Mouse (Mus musculus) hindbrain, embryonic 10.5 days (tissue): ENCODE results near the gene Ncoa4. TPM values are rescaled to one million over a fixed set of nuclear protein-coding genes. Genes with fewer than 3 reads are reported as not detected.
"Not testable (repeated sequence)": the region's sequence is repeated elsewhere in the genome, so short reads cannot be mapped to it uniquely, and the experiment has no call there.

Source experiments
- DNase-seq: peaks from one replicate; pipeline ENCODE4 v3.0.0-alpha.2; 2017; ENCODE audit warnings: low spot score
- H3K27ac ChIP-seq: fragments of 300-500 bp; sonication (generic); 2 replicates; pipeline ENCODE4 v1.5.1; 2016; ENCODE audit warnings: mild to moderate bottlenecking, moderate library complexity
- H3K27me3 ChIP-seq: fragments of 300-500 bp; sonication (generic); 2 replicates; pipeline ENCODE4 v1.6.1; 2016; ENCODE audit warnings: mild to moderate bottlenecking; ENCODE audit not compliant: poor library complexity, insufficient read depth, severe bottlenecking
- H3K36me3 ChIP-seq: fragments of 300-500 bp; sonication (generic); 2 replicates; pipeline ENCODE4 v1.6.1; 2016; ENCODE audit warnings: mild to moderate bottlenecking, moderate library complexity
- H3K4me1 ChIP-seq: fragments of 300-500 bp; sonication (generic); replicated peaks from 2 replicates; pipeline ENCODE4 v1.6.1; 2016; ENCODE audit warnings: mild to moderate bottlenecking
- H3K4me3 ChIP-seq: fragments of 300-500 bp; sonication (generic); 2 replicates; pipeline ENCODE4 v1.5.1; 2016; ENCODE audit warnings: mild to moderate bottlenecking, moderate library complexity
- H3K9me3 ChIP-seq: fragments of 300-500 bp; sonication (generic); 2 replicates; pipeline ENCODE4 v1.6.1; 2016; ENCODE audit warnings: mild to moderate bottlenecking, moderate library complexity
- WGBS: fragments of 180-500 bp; shearing (Covaris S2); methylation state at CpG from one replicate; pipeline ENCODE4 v1.1.7; 2016; 5-methylcytosine and 5-hydroxymethylcytosine counted together
- polyA plus RNA-seq: library from polyadenylated mRNA; unstranded; fragments of >200 nt; fragmentation: Nextera tagmentation; extraction: Ambion mirVana; gene quantifications from 2 replicates; pipeline ENCODE4 v1.2.1, GENCODE M21; 2016

The Ncoa4 gene
- polyA plus RNA-seq, 1 experiment from 2014 or later: 66.0 TPM

DNA sequence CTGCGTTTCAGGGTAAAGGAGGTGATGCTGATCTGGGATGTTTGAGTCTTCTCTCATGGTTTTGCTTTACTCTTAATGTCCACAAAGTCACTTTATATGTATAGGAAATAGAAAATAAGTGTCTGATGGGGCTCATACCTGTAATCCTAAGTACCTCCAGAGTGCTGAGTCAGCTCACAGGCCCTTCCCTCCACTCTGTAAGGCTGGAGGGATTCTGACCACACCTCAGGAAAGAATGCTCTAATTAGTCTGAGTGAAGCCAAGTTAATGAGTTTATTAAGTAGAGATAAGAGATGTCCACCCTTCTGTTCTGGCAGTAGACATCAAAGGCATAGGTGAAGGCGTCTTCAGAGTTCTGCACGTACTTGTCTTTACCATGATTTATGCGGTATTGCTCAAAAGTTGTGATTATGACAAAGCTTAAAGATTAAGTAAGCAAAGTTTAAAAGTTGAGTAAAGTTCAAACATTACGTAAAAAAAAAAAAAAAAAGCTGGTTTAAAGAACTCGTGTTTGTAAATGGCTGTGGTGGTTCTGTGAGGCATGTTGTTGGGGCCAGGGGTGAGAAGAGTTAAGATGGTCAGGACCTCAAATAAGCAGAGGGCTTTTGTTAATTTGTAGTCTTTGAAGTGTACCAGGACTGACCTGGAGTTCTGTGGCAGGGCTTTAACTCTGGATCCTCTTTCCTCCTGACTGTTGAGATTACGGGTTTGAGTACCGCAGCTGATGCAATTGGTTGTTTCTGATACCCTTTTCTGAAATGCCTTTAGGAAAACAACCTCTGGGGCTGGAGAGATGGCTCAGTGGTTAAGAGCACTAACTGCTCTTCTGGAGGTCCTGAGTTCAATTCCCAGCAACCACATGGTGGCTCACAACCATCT is 4.7 kb downstream of the Ncoa4 start:
- Histone ChIP-seq H3K9me3 (no peaks in the 10 kb centered on the region), H3K4me3 (no peak overlapping the region), H3K36me3 (no peaks in the 10 kb centered on the region), H3K27me3 (no peaks in the 10 kb centered on the region), H3K27ac (no peak overlapping the region), H3K4me1 (peaks cover 29% of the 10 kb centered on the region)
- no peak for DNase-seq
- 82% methylated on average over 8 of the region's 8 CpGs for WGBS

DNA sequence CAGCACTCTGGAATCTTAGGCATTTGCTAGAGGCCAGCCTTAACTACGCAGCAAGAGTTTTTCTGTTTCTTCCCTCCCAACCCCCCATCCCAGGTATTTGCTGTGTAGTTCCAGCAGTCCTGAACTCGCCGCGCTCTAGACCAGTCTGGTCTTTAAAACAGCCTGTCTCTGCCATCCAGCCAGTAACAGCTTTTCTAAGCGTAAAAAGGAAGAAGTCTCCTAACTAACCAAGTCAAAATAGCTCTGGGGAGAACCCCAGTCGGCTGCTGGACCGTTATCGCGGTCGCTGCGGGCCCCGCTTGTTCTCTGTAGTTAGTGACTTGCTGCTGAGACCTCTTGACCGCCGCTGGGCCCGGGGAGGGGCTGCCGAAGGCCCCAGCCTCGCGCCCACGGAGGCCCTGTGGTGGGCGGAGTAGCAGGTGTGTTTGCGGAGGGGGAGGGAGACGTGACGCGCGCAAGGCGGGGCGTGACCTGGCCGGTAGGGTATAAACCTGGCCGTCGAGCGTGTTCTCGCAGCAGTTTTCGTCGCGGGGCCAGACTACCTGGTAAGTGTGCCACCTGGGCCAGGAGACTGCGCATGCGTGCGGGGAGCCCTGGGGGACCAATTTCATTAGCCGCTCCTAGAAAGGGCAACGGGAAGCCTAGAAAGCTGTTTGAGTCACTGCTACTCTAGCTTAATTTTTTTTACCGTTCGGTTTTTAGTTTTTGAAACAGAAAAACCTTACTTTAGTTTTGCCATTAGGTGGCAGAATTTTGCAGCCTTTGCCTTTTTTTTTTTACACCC is 5.8 kb downstream of the Ncoa4 start:
- WGBS: 1% methylated on average over 42 of the region's 42 CpGs
- H3K4me1 ChIP-seq: peaks cover 23% of the 10 kb centered on the region
- H3K27me3 ChIP-seq: no peaks in the 10 kb centered on the region
- peak overlapping the region; percentile 65 for H3K4me3 ChIP-seq
- H3K9me3 ChIP-seq: no peaks in the 10 kb centered on the region
- DNase-seq: peak; percentile 74
- H3K36me3 ChIP-seq: no peaks in the 10 kb centered on the region
- H3K27ac ChIP-seq: peak overlapping the region; percentile 75

DNA sequence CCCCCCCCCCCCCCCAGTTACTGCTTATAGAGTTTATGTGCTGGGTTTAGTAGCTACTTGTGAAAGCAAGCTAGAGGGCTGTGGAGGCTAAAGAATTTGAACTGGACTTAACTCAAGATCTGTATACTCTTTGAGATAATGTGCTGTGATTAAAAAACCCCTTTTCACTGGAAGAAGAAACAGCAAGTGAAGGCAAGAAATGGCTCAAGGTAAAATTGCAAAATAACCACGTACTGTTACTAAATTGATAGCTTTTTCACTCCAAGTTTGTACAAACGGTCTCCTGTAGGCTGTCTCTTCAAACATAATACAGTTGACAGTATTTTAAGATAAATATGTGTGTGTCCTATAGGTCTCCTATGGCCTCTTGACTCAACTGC is 6.4 kb downstream of the Ncoa4 start:
- 85% methylated on average over 2 of the region's 2 CpGs for WGBS
- DNase-seq: no peak
- H3K27me3 ChIP-seq: no peaks in the 10 kb centered on the region
- H3K4me3 ChIP-seq: peak overlapping the region; percentile 65; the same call in 1 of the 2 replicates
- no peaks in the 10 kb centered on the region for H3K9me3 ChIP-seq
- H3K4me1 ChIP-seq: peaks cover 17% of the 10 kb centered on the region
- 0 out of 2 replicates have a peak, but pooled peaks cover 3% of the 10 kb centered on the region for H3K36me3 ChIP-seq
- no peak overlapping the region for H3K27ac ChIP-seq

DNA sequence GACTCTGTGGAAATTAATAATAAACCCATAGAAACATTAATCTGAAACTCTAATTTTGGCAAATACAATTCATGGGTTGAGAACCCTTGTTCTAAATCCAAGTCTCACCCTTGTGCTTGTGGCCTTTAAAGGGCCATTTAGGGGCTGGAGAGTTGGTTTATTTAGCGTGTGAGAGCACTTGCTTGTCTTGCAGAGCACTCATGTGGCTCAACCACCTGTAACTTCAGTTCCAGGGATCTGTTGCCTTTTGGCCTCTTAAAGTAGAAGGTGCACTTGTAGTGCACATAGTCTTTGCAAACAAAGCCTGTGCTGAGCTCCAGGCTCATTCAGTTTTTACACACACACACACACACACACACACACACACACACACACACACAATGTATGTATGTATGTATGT is 7.2 kb downstream of the Ncoa4 start:
- Histone ChIP-seq H3K36me3 (0 out of 2 replicates have a peak, but pooled peaks cover 4% of the 10 kb centered on the region), H3K4me3 (peak overlapping the region; percentile 1; the same call in 1 of the 2 replicates), H3K27me3 (no peaks in the 10 kb centered on the region), H3K9me3 (no peaks in the 10 kb centered on the region), H3K4me1 (peaks cover 15% of the 10 kb centered on the region), H3K27ac (no peak overlapping the region)
- DNase-seq: no peak
- 77% methylated on average over 1 of the region's 1 CpGs for WGBS

DNA sequence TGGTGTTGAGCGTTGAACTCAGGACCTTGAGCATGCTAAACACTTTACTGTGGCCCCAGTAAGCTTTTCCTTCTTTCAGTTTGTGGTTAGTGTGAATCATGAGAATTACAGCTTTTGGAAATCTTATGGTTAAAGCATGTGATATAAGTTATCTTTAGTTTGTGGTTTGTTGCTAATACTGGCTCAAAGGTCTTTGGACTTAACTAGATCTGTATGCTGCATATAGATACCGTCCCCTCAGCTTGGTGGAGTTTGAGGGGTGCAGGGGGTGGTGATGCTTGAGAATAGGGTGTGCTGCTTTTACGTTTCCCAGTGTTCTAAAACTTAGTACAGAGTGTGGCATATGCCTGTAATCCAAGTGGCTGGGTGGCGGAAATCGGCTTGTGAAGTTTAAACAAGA is 7.7 kb downstream of the Ncoa4 start:
- H3K4me3 ChIP-seq: peak overlapping the region; percentile 11; the same call in 1 of the 2 replicates
- H3K27ac ChIP-seq: no peak overlapping the region
- H3K27me3 ChIP-seq: no peaks in the 10 kb centered on the region
- peaks cover 8% of the 10 kb centered on the region; the same call in 1 of the 2 replicates for H3K36me3 ChIP-seq
- no peak for DNase-seq
- H3K9me3 ChIP-seq: no peaks in the 10 kb centered on the region
- 90% methylated on average over 5 of the region's 5 CpGs for WGBS
- H3K4me1 ChIP-seq: peaks cover 15% of the 10 kb centered on the region

DNA sequence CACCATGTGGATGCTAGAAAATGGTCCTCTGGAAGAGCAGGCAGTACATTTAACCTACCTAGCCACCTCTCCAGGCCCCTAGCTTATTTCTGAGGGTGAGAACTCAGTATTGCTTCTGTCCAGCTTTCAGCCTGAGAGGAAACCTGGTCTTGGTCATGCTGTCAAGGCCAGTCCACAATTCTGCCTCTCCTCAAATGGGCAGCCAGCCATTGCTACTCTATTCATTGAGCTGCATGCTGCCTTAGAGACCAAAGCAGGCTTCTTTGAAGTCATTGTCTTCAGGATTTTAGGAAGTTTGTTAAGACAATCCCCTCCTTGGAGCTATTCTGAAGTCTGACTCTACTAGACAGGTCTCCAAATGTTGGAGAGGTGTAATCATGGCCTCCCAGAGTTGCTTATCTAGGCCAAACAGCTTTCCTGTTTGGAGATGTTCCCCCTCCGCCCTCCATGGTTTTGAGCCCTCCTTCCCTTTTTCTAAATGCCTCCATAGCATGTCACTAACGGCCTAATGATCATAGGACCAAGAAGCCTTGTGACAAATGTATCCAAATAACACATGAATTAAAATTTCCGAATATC is 9.1 kb downstream of the Ncoa4 start:
- Histone ChIP-seq H3K4me1 (peaks cover 15% of the 10 kb centered on the region), H3K9me3 (no peaks in the 10 kb centered on the region), H3K4me3 (no peak overlapping the region), H3K36me3 (peaks cover 22% of the 10 kb centered on the region), H3K27ac (no peak overlapping the region), H3K27me3 (no peaks in the 10 kb centered on the region)
- no peak for DNase-seq
- 78% methylated on average over 3 of the region's 3 CpGs for WGBS

DNA sequence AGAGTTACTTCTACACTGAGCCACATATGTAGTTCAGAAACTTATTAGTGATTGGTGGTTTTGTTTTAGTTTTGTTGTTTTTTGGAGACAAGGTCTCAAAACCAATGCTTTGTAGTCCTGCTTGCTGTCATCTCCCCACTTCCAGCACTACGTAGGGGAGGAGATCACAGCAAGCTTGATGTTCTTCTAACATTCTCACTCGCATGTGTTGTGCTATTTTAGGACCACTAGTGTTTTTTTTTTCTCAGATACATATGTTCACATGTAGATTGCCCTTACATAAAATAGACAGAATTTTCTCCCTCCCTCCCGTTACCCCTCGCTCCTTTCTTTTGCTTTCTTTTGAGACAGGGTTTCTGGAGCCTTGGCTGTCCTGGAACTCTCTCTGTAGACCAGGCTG is 10.5 kb downstream of the Ncoa4 start:
- 93% methylated on average over 4 of the region's 4 CpGs for WGBS

DNA sequence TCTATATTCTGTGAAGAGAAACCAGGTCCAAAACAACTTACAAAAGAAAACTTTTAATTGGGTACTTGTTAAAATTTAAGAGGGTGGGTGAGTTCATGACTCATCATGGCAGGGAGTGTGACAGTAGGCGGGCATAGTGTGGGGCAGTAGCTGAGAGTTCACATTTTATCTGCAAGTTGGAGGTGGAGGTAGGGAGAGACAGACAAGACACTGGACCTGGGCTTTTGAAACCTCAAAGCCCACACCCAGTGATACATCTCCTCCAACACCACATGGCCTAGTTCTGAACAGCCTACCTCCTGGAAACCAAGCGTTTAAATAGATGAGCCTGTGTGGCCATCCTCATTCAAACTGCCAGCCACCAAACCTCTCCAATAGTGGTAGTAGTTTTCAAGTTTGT is 15.6 kb downstream of the Ncoa4 start:
- WGBS: 86% methylated on average over 2 of the region's 2 CpGs
- Histone ChIP-seq H3K9me3 (no peaks in the 10 kb centered on the region), H3K27ac (no peak overlapping the region), H3K36me3 (peaks cover 61% of the 10 kb centered on the region), H3K4me3 (no peak overlapping the region), H3K4me1 (no peaks in the 10 kb centered on the region), H3K27me3 (no peaks in the 10 kb centered on the region)
- no peak for DNase-seq

More for the DNA sequence above, 10.5 kb downstream of the Ncoa4 start:
- H3K27me3 ChIP-seq: no peaks in the 10 kb centered on the region
- peaks cover 11% of the 10 kb centered on the region for H3K4me1 ChIP-seq
- H3K27ac ChIP-seq: no peak overlapping the region
- H3K36me3 ChIP-seq: peaks cover 35% of the 10 kb centered on the region
- no peak for DNase-seq
- H3K4me3 ChIP-seq: no peak overlapping the region
- no peaks in the 10 kb centered on the region for H3K9me3 ChIP-seq

DNA sequence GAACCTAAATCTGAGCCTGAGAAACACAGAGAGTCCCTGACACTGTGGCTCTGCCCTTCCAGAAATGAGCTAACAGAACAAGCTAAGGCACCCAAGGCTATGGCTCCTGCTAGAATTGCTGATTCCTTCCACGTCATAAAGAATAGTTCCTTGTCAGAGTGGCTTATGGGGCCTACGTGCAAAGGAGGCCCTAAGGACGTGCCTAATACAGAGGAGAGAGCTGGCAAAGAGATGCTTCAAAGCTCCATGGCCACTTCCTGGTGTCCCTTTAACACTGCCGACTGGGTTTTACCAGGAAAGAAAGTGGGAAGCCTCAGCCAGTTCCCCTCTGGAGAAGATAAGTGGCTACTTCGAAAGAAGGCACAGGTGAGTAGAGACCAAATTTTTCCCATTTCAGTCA is 16.9 kb downstream of the Ncoa4 start:
- H3K36me3 ChIP-seq: peaks cover 69% of the 10 kb centered on the region

DNA sequence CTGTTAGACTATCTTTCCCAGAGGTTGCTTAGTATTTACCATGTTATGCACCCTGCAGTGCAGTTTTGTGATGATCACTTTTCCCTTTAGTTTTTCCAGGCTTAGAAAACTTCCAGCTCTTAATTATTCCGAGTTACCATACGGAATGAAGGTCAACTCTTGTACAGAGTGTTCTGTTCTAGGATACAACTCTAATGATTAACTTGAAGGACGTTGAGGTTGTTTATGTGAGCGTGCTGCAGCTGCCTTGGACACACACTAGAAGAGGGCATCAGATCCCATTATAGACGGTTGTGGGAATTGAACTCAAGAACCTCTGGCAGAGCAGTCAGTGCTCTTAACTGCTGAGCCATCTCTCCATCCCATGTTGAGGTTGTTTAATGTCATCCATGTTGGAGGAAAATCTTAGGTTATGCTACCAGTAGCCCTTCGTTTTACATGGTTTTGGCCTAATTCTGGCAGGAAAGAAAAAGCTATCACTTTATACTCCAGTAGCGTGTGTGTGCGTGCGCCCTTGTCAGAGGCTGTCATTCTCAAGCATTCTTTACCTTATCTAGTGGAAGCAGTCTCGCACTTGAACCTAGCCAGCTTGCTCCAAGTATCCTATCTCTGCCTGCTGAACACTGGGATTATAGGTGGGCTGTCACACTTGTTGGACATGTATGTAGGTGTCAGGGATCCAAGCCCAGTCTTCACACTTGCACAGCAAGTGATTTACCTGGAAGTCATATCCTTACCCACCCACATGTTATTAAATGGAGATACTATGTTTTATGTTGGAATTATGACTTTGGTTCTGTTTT is 19.9 kb downstream of the Ncoa4 start:
- 93% methylated on average over 10 of the region's 10 CpGs for WGBS
- no peak for DNase-seq
- H3K36me3 ChIP-seq: peaks cover 73% of the 10 kb centered on the region
- H3K4me1 ChIP-seq: no peaks in the 10 kb centered on the region
- no peak overlapping the region for H3K27ac ChIP-seq
- no peak overlapping the region for H3K4me3 ChIP-seq
- no peaks in the 10 kb centered on the region for H3K9me3 ChIP-seq
- no peaks in the 10 kb centered on the region for H3K27me3 ChIP-seq

More for the DNA sequence above, 16.9 kb downstream of the Ncoa4 start:
- not testable (repeated sequence) for H3K27ac ChIP-seq, H3K27me3 ChIP-seq, H3K4me3 ChIP-seq, H3K4me1 ChIP-seq, H3K9me3 ChIP-seq, DNase-seq
- 87% methylated on average over 5 of the region's 5 CpGs for WGBS

DNA sequence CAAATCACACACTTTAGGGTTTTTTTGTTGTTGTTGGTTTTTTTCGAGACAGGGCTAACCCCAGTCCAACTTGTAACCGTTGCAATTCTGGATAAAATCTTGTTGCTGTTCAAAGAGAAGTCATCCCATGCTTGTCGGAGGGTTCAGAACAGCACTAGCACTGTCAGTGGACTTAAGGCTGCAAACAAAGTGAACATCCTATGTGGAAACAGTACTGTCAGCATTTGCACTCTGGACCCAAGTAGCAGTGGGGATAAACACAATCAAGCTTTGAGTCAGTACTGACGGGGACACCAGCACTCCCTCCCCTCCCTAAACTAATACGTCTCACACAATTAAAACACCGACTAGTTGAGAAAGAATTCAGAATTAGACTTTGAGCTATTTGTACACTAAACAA is 21.2 kb downstream of the Ncoa4 start:
- WGBS: 92% methylated on average over 6 of the region's 6 CpGs
- Histone ChIP-seq H3K36me3 (peaks cover 75% of the 10 kb centered on the region), H3K4me1 (no peaks in the 10 kb centered on the region), H3K27me3 (no peaks in the 10 kb centered on the region), H3K4me3 (no peak overlapping the region), H3K27ac (no peak overlapping the region), H3K9me3 (no peaks in the 10 kb centered on the region)
- DNase-seq: no peak

DNA sequence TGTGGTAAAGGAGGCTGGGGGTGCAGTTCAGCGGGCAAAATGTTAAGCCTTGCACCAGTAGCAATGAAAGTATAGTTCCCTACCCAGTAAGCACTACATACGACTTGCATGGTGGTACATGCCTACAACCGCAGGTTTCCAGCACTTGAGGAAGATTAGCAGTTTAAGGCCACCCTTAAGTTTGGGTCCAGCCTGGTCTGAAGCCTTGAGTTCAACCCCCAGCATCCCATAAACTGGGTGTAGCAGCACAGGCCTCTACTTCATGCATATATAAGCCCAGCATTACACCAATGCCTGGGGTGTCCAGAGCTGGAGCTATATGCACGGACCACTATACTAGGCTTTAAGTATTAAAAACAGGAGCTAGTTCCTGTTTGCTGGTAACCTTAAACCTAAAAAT is 24.2 kb downstream of the Ncoa4 start:
- Histone ChIP-seq H3K27me3 (no peaks in the 10 kb centered on the region), H3K27ac (no peak overlapping the region), H3K36me3 (peaks cover 95% of the 10 kb centered on the region), H3K4me1 (no peaks in the 10 kb centered on the region), H3K4me3 (no peak overlapping the region), H3K9me3 (no peaks in the 10 kb centered on the region)
- no peak for DNase-seq
- WGBS: 97% methylated on average over 4 of the region's 4 CpGs
